Mouse (Mus musculus): ENCODE data around the gene Vmac.

GRCm38 (mm10) chr17:56740118-56740787 lies 22.4 kb upstream of the Vmac start:
- TF ChIP-seq POLR2A (IDR thresholded peaks at IDR 0.05; ENCODE audit: low read depth, low read length) (no peak), CTCF (conservative IDR thresholded peaks at IDR 0.05; ENCODE audit: insufficient read depth, insufficient read length, low read depth, low read length) (no peak)
